Mouse (Mus musculus) adrenal gland, postnatal 14 days (tissue): ENCODE results near the gene Mgat3. TPM values are rescaled to one million over a fixed set of nuclear protein-coding genes. Genes with fewer than 3 reads are reported as not detected.
A peak's percentile ranks its signal among the peaks of the same experiment; 100 is the strongest.

Source experiments
- DNase-seq: peaks from one replicate; pipeline ENCODE4 v3.0.0; 2021; ENCODE audit warnings: mixed read lengths
- total RNA-seq: library from RNA; stranded (reverse); gene quantifications from 2 replicates; pipeline ENCODE4 v1.2.3, GENCODE M21; 2021

The Mgat3 gene
- total RNA-seq, 1 experiment from 2014 or later: 6.6 TPM

DNA sequence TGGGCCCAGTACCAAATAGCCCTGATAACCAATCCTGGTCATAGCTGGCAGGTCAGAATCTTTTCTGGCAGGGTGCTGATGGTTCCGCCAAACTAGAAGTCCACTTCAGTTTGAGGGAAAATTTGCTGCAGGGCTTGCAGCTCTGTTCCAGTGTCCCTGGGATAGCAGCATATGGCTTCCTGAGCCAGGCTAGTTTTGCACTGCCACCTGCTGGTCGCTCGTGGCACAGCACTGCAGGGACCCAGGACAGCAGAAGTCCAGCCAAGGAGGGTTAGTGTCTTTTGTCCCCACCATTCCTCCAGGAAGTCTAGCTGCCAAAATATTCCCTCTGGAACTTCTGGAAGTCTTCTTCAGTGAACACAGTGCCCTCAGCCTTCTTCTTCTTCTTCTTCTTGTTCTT lies 87.2 kb downstream of the Mgat3 start:
- DNase-seq: peak; percentile 90

DNA sequence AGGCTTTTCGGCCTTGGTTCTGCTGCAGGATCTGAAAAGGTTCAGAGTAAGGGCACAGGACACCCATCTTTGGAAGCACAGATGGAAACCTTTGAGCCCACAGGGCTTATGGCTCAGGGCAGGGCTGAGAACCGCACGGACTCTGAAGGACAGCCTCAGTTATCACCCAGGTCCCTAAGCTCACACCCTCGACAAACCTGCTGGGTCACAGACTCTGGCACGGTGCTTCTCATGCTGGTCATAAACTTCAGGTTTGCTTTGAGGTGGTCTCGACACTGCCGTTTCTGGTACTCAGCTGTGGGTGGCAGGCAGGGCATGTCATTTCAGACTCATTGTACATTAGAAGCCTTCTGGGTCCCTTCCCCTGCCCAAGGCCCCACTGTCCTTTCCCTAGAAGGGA lies 87.6 kb downstream of the Mgat3 start:
- no peak for DNase-seq

DNA sequence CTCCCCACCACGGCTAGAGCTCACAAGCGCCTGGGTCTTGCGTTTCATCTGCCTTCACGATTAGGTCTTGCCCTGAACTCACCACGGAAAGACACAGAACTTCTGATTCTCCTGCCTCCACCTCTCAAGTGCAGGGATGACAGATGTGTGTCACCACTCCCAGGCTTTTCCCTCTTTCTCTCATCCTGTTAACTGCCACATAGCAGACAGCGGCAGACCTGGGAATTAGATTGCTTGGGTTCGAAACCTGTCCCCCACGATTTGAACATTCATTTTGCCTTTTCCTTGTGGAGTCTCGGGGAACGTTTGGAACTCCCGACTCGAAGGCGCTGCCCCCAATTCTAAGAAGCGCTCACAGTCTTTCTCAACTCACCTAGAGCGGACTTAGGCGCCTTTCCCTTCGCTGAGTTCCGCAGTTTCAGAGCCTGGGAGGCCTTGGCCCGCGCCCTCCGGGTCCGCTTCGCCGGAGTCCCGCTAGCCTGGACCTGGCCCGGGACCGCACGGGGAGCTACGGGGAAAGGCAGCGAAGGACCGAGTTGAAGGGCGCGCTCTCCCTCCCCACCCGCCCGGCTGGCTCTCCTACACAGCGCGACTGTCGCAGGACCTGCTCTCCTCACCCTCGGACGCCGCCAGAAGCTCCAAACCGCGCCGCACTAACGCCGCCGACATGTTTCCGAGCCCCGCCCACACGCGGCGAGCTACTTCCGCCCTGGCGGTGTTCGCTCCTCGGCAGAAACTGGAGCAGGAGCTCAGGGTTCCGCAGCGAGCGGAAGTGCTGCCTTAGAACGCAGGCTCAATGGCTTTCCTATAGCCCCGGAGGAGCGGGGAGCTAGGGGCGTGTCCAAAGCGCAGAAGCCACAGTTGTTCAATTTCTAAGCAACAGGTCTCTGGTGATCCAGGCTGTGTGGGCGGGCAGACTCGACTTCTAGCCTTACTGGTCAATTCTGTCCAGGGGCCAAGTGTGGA lies 90.4 kb downstream of the Mgat3 start, which contains the start of gene Rps19bp1:
Rps19bp1 (minus strand) TSS at position 706 of the 966 bp plus-strand sequence.
- DNase-seq: peak; percentile 93

Other genes starting within 250 kb of the Mgat3 start
- gene Cbx7, start 202.6 kb upstream of the Mgat3 start, total RNA-seq: 7.2 and 12.8 TPM in 2 replicates
- 43.0 and 49.3 TPM in 2 replicates for gene Pdgfb, start 158.7 kb upstream of the Mgat3 start, total RNA-seq
- gene Syngr1, start 82.4 kb upstream of the Mgat3 start, total RNA-seq: 28.5 and 29.8 TPM in 2 replicates
- gene Rpl3, start 81.9 kb upstream of the Mgat3 start, total RNA-seq: 594 and 691 TPM in 2 replicates
- gene Tab1, start 40.6 kb upstream of the Mgat3 start, total RNA-seq: 14.6 and 23.0 TPM in 2 replicates
- 42.3 and 48.6 TPM in 2 replicates for gene Mief1, start 60.3 kb downstream of the Mgat3 start, total RNA-seq
- gene AC140267.1, start 62.1 kb downstream of the Mgat3 start, total RNA-seq: 7.2 and 15.4 TPM in 2 replicates
- 195 TPM in 2 replicates for gene Atf4, start 81.5 kb downstream of the Mgat3 start, total RNA-seq
- gene Rps19bp1, start 90.6 kb downstream of the Mgat3 start, total RNA-seq: 34.7 and 35.1 TPM in 2 replicates
- 0.63 and 0.83 TPM in 2 replicates for gene Cacna1i, start 113.5 kb downstream of the Mgat3 start, total RNA-seq